Mouse (Mus musculus) spleen, adult 2 months (tissue): ENCODE results near the gene Hist1h3i. TPM values are rescaled to one million over a fixed set of nuclear protein-coding genes. Genes with fewer than 3 reads are reported as not detected.
"Not testable (repeated sequence)": the region's sequence is repeated elsewhere in the genome, so short reads cannot be mapped to it uniquely, and the experiment has no call there.

Experiments
- DNase-seq, 2 experiments: peaks; one replicate each; pipeline versions ENCODE4 v3.0.0 to v3.0.0-alpha.2; 2012 to 2021; ENCODE audit warnings: low spot score in 2 of 2, low read depth in 1 of 2
- H3K27ac ChIP-seq: fragments of 200-500 bp; 2 replicates; pipeline ENCODE4 v1.5.1; 2012; ENCODE audit warnings: low read length, inconsistent platforms; ENCODE audit not compliant: insufficient read depth
- H3K27me3 ChIP-seq: fragments of 200-500 bp; 2 replicates; pipeline ENCODE4 v1.6.1; 2012; ENCODE audit warnings: mild to moderate bottlenecking, moderate library complexity, low read length, inconsistent platforms; ENCODE audit not compliant: control insufficient read depth, insufficient read depth
- H3K36me3 ChIP-seq: fragments of 200-500 bp; 2 replicates; pipeline ENCODE4 v1.6.1; 2012; ENCODE audit warnings: mild to moderate bottlenecking, low read length, inconsistent platforms; ENCODE audit not compliant: control insufficient read depth, insufficient read depth
- H3K4me1 ChIP-seq: fragments of 200-500 bp; 2 replicates; pipeline ENCODE4 v1.6.1; 2011; ENCODE audit warnings: inconsistent platforms; ENCODE audit not compliant: control insufficient read depth, insufficient read depth, insufficient read length
- H3K4me3 ChIP-seq: fragments of 200-500 bp; 2 replicates; pipeline ENCODE4 v1.5.1; 2011; ENCODE audit warnings: mild to moderate bottlenecking, inconsistent platforms; ENCODE audit not compliant: insufficient read depth, insufficient read length; ENCODE audit errors: extremely low read depth
- CTCF ChIP-seq: fragments of 200-500 bp; IDR thresholded peaks from 2 replicates; pipeline ENCODE4 v1.5.1; 2011; ENCODE audit warnings: mild to moderate bottlenecking, inconsistent platforms; ENCODE audit not compliant: insufficient read depth, insufficient read length, insufficient replicate concordance; ENCODE audit errors: extremely low read depth
- POLR2A ChIP-seq: fragments of 200-500 bp; IDR thresholded peaks from 2 replicates; pipeline ENCODE4 v1.6.1; 2011; ENCODE audit warnings: low read depth, low read length, inconsistent platforms
- WGBS: fragments of 180-500 bp; shearing (Covaris S2); methylation state at CpG from one replicate; pipeline ENCODE4 v1.1.7; 2018; 5-methylcytosine and 5-hydroxymethylcytosine counted together
- polyA plus RNA-seq: library from polyadenylated mRNA; depleted of rRNA; stranded (reverse); fragments of >200 nt; gene quantifications from 2 replicates; pipeline ENCODE4 v1.2.3, GENCODE M21; 2012

Gene Hist1h3i
- polyA plus RNA-seq, 1 experiment = 77.1 TPM

DNA sequence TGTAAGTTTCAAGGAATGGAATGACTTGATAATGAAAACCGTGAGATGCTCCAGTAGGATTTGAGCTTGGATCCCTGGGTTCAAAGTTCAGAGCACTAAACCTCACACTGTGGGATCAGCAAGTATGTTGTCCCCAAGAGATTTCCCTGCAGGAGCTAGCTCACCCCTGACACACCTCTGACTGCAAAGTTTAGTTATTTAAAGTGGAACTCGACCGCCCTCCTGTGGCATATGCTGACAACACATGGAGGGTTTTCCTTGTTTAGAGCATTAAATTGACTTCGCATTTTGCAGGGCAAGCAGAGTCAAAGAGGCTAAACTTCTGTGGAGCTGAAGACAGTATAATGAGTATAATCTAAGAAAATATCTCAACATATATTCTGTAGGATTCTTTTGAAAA, 19.9 kb upstream of the Hist1h3i start:
- H3K36me3 ChIP-seq, H3K27me3 ChIP-seq, H3K4me3 ChIP-seq, H3K27ac ChIP-seq, H3K4me1 ChIP-seq, DNase-seq: not testable (repeated sequence)
- WGBS = no CpG with 5 or more reads among the region's 4 CpGs

DNA sequence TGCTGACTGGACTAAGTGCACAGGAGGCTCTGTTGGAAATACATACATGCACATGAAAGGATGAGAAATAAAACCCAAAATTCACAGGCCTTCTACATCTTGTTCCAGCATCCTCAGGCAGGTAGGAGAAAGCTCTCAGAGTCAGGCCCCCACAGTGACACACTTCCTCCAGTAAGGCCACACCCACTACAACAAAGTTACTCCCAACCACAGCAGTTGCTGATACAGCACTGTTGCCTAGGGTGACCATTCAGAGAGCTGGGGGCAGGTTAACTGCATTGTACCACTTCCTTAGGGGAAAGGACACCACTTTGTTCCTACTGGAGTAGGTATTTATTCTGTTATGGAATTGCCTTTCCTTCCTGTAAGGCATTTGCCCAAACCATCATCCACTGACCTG, 14.0 kb upstream of the Hist1h3i start:
- not testable (repeated sequence) for H3K27ac ChIP-seq, H3K36me3 ChIP-seq, DNase-seq, H3K4me3 ChIP-seq, H3K27me3 ChIP-seq, H3K4me1 ChIP-seq

DNA sequence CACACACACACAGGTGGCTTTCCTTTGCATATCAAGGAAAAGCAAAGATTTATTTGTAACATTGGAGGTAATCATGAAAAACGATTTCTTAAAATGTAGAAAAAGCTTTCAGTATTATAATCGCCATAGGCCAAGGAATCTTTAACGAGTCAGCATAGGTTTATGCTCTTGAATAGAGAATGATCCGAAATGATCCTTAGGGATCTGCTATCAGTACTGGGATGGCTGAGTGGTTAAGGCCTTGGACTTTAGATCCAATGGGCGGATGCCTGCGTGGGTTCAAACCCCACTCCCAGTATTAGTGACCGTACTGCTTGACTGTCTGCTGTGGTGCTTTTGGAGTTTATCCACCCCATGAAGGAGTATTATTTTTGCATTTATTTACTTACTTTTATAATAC, 12.4 kb upstream of the Hist1h3i start:
- H3K27ac ChIP-seq = no peak overlapping the region
- 94% methylated on average over 7 of the region's 7 CpGs for WGBS

DNA sequence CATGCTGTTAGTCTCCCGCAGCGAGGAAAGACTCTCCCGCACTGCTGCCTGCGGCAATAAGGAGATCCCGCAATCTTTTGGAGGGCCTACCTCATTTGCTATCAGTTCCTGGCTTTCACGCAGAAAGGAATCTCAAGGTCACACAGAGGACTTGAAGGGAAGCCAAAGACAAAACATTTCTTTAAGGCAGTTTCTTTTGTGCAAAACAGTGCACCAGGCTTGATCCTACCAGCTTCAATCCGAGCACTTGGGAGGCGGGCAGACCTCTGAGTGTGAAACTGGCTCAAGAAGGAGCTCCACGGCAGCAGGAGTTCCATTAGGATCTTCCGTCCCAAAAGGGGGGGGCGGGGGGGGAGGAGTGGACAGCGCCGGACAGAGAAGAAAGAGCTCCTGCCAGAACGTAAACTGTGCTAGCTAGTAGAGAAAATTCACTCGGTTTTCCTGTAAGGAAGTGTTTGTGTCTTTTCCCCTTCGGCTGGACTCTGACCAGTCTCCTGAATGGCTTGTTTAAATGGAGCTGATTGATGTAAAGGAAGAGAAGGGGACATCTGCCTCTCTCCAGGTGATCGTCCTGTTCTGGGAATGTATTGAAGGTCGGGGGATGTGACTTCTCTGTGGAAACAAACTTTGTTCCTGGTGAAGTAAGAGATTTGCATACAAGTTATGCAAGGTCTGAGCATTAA, 7.6 kb upstream of the Hist1h3i start:
- TF ChIP-seq CTCF = no peak
- no peak for TF ChIP-seq POLR2A
- 64% methylated on average over 18 of the region's 18 CpGs for WGBS
- Histone ChIP-seq H3K27ac (no peak overlapping the region), H3K27me3 (no peaks in the 10 kb centered on the region), H3K4me1 (no peaks in the 10 kb centered on the region), H3K4me3 (no peak overlapping the region), H3K36me3 (no peaks in the 10 kb centered on the region)
- DNase-seq = no peak

More for the DNA sequence above, 12.4 kb upstream of the Hist1h3i start:
- DNase-seq = no peak
- Histone ChIP-seq H3K4me3 (no peak overlapping the region), H3K27me3 (no peaks in the 10 kb centered on the region), H3K36me3 (no peaks in the 10 kb centered on the region), H3K4me1 (no peaks in the 10 kb centered on the region)
- TF ChIP-seq CTCF = no peak
- TF ChIP-seq POLR2A = no peak

DNA sequence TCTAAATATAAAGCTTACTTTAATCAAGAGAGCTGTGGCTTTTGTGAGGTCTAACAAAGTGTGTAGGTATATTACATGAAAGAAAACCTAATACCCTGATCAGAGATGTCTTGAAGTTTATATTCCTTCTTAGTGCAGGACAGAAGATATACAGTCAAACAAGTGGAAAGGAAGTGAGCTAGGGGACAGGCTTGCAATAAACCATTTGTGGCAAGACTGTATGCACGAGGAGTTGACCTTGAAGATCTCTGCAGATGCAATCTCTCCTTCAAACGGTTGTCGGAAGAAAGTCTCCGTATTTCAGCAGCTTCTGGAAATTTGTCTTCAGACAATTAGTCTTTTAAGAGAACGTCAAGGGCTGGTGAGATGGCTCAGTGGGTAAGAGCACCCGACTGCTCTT, 6.8 kb upstream of the Hist1h3i start:
- Histone ChIP-seq H3K4me3 (no peak overlapping the region), H3K27me3 (no peaks in the 10 kb centered on the region), H3K36me3 (no peaks in the 10 kb centered on the region), H3K27ac (no peak overlapping the region), H3K4me1 (no peaks in the 10 kb centered on the region)
- 65% methylated on average over 6 of the region's 6 CpGs for WGBS
- DNase-seq = no peak
- no peak for TF ChIP-seq POLR2A
- no peak for TF ChIP-seq CTCF

GRCm38 (mm10) chr13:21787760-21788593, 4.8 kb upstream of the Hist1h3i start:
- H3K27ac ChIP-seq = no peak overlapping the region
- H3K36me3 ChIP-seq = no peaks in the 10 kb centered on the region
- no peaks in the 10 kb centered on the region for H3K4me1 ChIP-seq
- WGBS = 27% methylated on average over 18 of the region's 21 CpGs
- no peaks in the 10 kb centered on the region for H3K27me3 ChIP-seq
- no peak for DNase-seq
- no peak for TF ChIP-seq POLR2A
- no peak for TF ChIP-seq CTCF
- H3K4me3 ChIP-seq = no peak overlapping the region

DNA sequence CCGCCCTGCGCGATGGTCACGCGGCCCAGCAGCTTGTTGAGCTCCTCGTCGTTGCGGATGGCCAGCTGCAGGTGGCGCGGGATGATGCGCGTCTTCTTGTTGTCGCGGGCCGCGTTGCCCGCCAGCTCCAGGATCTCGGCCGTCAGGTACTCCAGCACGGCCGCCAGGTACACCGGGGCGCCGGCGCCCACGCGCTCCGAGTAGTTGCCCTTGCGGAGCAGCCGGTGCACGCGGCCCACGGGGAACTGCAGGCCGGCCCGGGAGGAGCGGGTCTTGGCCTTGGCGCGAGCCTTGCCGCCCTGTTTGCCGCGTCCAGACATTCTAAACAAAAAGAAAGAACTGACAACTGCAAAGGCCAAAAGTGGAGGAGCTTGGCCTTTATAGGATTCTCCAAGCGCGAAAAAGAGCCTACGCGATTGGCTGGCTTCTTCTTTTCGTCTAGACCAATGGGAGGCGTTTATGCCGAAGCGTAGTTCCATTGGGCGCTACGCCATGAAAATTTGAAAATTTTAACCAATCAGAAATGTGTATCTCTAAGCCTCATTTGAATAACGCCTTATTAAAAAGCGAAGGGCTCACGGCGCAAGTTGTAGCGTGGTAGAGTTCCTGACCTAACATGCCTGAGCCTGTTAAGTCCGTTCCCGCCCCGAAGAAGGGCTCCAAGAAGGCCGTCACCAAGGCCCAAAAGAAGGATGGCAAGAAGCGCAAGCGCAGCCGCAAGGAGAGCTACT, 3.9 kb upstream of the Hist1h3i start, which contains the start of the genes Hist1h2an and Hist1h2bp:
Gene Hist1h2an, minus strand, starts transcription at position 320 of the 731 bp plus-strand sequence.
Gene Hist1h2bp, plus strand, starts transcription at position 563 of the 731 bp plus-strand sequence.
- H3K36me3 ChIP-seq = not testable (repeated sequence)

More for the DNA sequence above, 3.9 kb upstream of the Hist1h3i start, which contains the start of the genes Hist1h2an and Hist1h2bp:
- peak within 1 kb of the TSS; percentile 79 for H3K27ac ChIP-seq
- under 1% methylated on average over 43 of the region's 63 CpGs for WGBS
- not testable (repeated sequence) for H3K4me1 ChIP-seq, H3K27me3 ChIP-seq
- DNase-seq = peak; percentile 73 to 96
- H3K4me3 ChIP-seq = peak within 1 kb of the TSS; percentile 53
